Mouse (Mus musculus) common myeloid progenitor, adult 5-6 weeks (primary cell): Measurements from ENCODE around the gene Psmd9. TPM values are rescaled to one million over a fixed set of nuclear protein-coding genes. Genes with fewer than 3 reads are reported as not detected.

Experiments
- ATAC-seq: replicated peaks from 2 replicates; pipeline ENCODE4 v1.8.0; 2016; ENCODE audit warnings: low read depth, mild to moderate bottlenecking, moderate TSS enrichment, inconsistent platforms; ENCODE audit not compliant: poor library complexity, severe bottlenecking
- total RNA-seq: library from RNA; stranded (forward); fragments of 200-1000, 187-1606 nt; gene quantifications from 2 replicates; pipeline ENCODE4 v1.2.3, GENCODE M21; 2017

The Psmd9 gene
- total RNA-seq, 1 experiment from 2014 or later, result 44.4 TPM

- no peak for ATAC-seq
These were observed 60.1 kb downstream of the Psmd9 start for GRCm38 (mm10) chr5:123229296-123229695.

GRCm38 (mm10) chr5:123232180-123232579, 63.0 kb downstream of the Psmd9 start:
- no peak for ATAC-seq

GRCm38 (mm10) chr5:123235731-123236130, 66.5 kb downstream of the Psmd9 start:
- peak; percentile 71; the same call in 1 of the 2 replicates for ATAC-seq

GRCm38 (mm10) chr5:123236426-123236825, 67.2 kb downstream of the Psmd9 start:
- no peak for ATAC-seq

GRCm38 (mm10) chr5:123239501-123239900, 70.3 kb downstream of the Psmd9 start:
- no peak for ATAC-seq

- peak; percentile 56; the same call in 1 of the 2 replicates for ATAC-seq
These were observed 76.3 kb downstream of the Psmd9 start for GRCm38 (mm10) chr5:123245518-123245917.

GRCm38 (mm10) chr5:123251390-123251789, 82.2 kb downstream of the Psmd9 start:
- ATAC-seq, result no peak

- peak; percentile 94 for ATAC-seq
These were observed 82.6 kb downstream of the Psmd9 start, which contains the start of gene Wdr66 for GRCm38 (mm10) chr5:123251834-123252233. TSS of gene Wdr66 (plus strand) at chr5:123252102.

GRCm38 (mm10) chr5:123256841-123257755, 87.9 kb downstream of the Psmd9 start:
- no peak for ATAC-seq

- ATAC-seq, result peak; percentile 54; the same call in 1 of the 2 replicates
These were observed 89.8 kb downstream of the Psmd9 start for GRCm38 (mm10) chr5:123258990-123259389.

- ATAC-seq, result no peak
These were observed 91.5 kb downstream of the Psmd9 start for GRCm38 (mm10) chr5:123260698-123261097.

- no peak for ATAC-seq
These were observed 97.7 kb downstream of the Psmd9 start for GRCm38 (mm10) chr5:123266909-123267308.

GRCm38 (mm10) chr5:123268477-123269474, 99.6 kb downstream of the Psmd9 start:
- ATAC-seq, result no peak

GRCm38 (mm10) chr5:123270917-123271316, 101.7 kb downstream of the Psmd9 start:
- ATAC-seq, result no peak

- ATAC-seq, result no peak
These were observed 103.7 kb downstream of the Psmd9 start for GRCm38 (mm10) chr5:123272927-123273326.

- no peak for ATAC-seq
These were observed 107.6 kb downstream of the Psmd9 start for GRCm38 (mm10) chr5:123276636-123277341.

GRCm38 (mm10) chr5:123277342-123277701, 108.1 kb downstream of the Psmd9 start:
- ATAC-seq, result no peak

- no peak for ATAC-seq
These were observed 108.5 kb downstream of the Psmd9 start for GRCm38 (mm10) chr5:123277704-123278103.

- ATAC-seq, result no peak
These were observed 110.0 kb downstream of the Psmd9 start for GRCm38 (mm10) chr5:123279248-123279647.
